Mouse (Mus musculus) forebrain, postnatal 0 days (tissue): Measurements from ENCODE around the gene Taf1. TPM values are rescaled to one million over a fixed set of nuclear protein-coding genes. Genes with fewer than 3 reads are reported as not detected.

Experiments
- ATAC-seq: fragments of 200-750 bp; cut with Nextera tagmentation; 2 replicates; pipeline ENCODE4 v1.8.0; 2017; ENCODE audit warnings: mild to moderate bottlenecking, moderate library complexity
- DNase-seq: peaks from one replicate; pipeline ENCODE4 v3.0.0-alpha.2; 2015
- H3K27ac ChIP-seq: fragments of 300-500 bp; sonication (generic); 2 replicates; pipeline ENCODE4 v1.5.1; 2014; ENCODE audit warnings: low read depth, mild to moderate bottlenecking, antibody characterized with exemption, low read length, moderate library complexity, mixed read lengths
- H3K27me3 ChIP-seq: fragments of 300-500 bp; sonication (generic); 2 replicates; pipeline ENCODE4 v1.6.1; 2014; ENCODE audit warnings: mild to moderate bottlenecking, low read length, mixed read lengths; ENCODE audit not compliant: insufficient read depth
- H3K36me3 ChIP-seq: fragments of 300-500 bp; sonication (generic); 2 replicates; pipeline ENCODE4 v1.6.1; 2014; ENCODE audit warnings: mild to moderate bottlenecking, moderate library complexity; ENCODE audit not compliant: insufficient read depth
- H3K4me1 ChIP-seq: fragments of 300-500 bp; sonication (generic); 2 replicates; pipeline ENCODE4 v1.6.1; 2014; ENCODE audit warnings: antibody characterized with exemption; ENCODE audit not compliant: insufficient read depth
- H3K4me2 ChIP-seq: fragments of 300-500 bp; sonication (generic); 2 replicates; pipeline ENCODE4 v1.6.1; 2014; ENCODE audit warnings: low read depth, mild to moderate bottlenecking, moderate library complexity
- H3K4me3 ChIP-seq: fragments of 300-500 bp; sonication (generic); 2 replicates; pipeline ENCODE4 v1.5.1; 2014; ENCODE audit warnings: low read depth, low read length, mixed read lengths
- H3K9ac ChIP-seq: fragments of 300-500 bp; sonication (generic); 2 replicates; pipeline ENCODE4 v1.6.1; 2014; ENCODE audit warnings: mild to moderate bottlenecking
- H3K9me3 ChIP-seq: fragments of 300-500 bp; sonication (generic); 2 replicates; pipeline ENCODE4 v1.6.1; 2016; ENCODE audit warnings: low read length
- CTCF ChIP-seq: sonication (generic); IDR thresholded peaks from 2 replicates; pipeline ENCODE4 v1.5.1; 2016; ENCODE audit warnings: antibody characterized with exemption, control low read depth, low read depth
- WGBS: fragments of 180-500 bp; shearing (Covaris S2); extraction: QIAGEN DNeasy Blood & Tissue Kit; methylation state at CpG from one replicate; pipeline ENCODE4 v1.1.7; 2014; 5-methylcytosine and 5-hydroxymethylcytosine counted together
- polyA plus RNA-seq: library from polyadenylated mRNA; unstranded; fragments of >200 nt; fragmentation: Nextera tagmentation; extraction: Ambion mirVana; gene quantifications from 2 replicates; pipeline ENCODE4 v1.2.1, GENCODE M21; 2015
- total RNA-seq: library from RNA; depleted of rRNA; stranded (reverse); fragments of >200 nt; gene quantifications from 2 replicates; pipeline ENCODE4 v1.2.3, GENCODE M21; 2014

Gene Taf1
- total and polyA plus RNA-seq, 2 experiments from 2014 or later = 12.2 to 44.8 TPM

DNA sequence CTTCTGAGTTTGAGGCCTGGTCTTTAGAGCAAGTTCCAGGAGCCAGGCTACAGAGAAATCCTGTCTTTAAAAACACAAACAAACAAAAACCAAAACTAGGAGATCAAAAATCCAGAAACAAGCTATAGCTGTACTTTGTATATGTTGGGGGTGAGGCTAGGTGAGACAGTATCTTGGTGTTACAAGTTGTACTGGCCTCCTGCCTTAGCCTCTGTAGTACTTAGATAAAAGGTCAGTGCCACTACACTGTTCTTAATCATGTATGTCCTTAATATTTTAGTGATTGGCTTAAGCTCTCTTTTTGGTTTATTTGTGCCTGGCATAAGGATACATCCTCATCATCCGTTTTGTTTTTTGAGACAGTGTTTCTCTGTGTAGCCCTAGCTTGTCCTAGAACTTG is 52.9 kb downstream of the Taf1 start:
- Histone ChIP-seq H3K27me3 (no peaks in the 10 kb centered on the region), H3K4me3 (no peak overlapping the region), H3K36me3 (0 out of 2 replicates have a peak, but pooled peaks cover under 1% of the 10 kb centered on the region), H3K9ac (no peak overlapping the region), H3K4me2 (no peak overlapping the region), H3K4me1 (no peaks in the 10 kb centered on the region), H3K9me3 (no peaks in the 10 kb centered on the region), H3K27ac (no peak overlapping the region)
- no peak for TF ChIP-seq CTCF
- no peak for DNase-seq
- WGBS = 90% methylated on average over 1 of the region's 1 CpGs
- no peak for ATAC-seq

DNA sequence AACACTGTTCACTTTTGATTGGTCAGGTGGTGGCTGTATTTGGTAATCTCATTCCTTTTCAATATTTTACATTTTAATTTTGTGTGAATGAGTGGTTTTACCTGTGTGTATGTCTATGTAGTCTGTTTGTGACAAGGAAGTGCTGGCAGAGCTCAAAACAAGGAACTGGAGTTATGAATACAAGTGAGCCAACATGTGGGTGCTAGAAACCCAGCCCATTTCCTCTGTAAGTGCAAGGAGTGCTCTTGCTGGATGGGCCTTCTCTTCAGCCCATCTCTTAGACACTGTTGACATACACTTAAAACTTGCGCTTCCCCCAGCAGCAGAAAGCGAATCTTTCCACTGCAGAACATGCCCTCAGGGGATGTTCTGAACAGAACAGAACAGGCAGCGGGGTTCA is 83.6 kb downstream of the Taf1 start:
- Histone ChIP-seq H3K4me1 (no peaks in the 10 kb centered on the region), H3K9me3 (no peaks in the 10 kb centered on the region), H3K27me3 (no peaks in the 10 kb centered on the region), H3K27ac (no peak overlapping the region), H3K36me3 (no peaks in the 10 kb centered on the region), H3K4me3 (no peak overlapping the region), H3K4me2 (no peak overlapping the region), H3K9ac (no peak overlapping the region)
- ATAC-seq (no peak), DNase-seq (no peak)
- TF ChIP-seq CTCF = no peak
- 92% methylated on average over 3 of the region's 3 CpGs for WGBS

- no peak overlapping the region for H3K4me3 ChIP-seq
These were observed 85.4 kb downstream of the Taf1 start for GRCm38 (mm10) chrX:101617889-101618288.

GRCm38 (mm10) chrX:101620317-101620716 is 87.8 kb downstream of the Taf1 start:
- DNase-seq = no peak
- no peak overlapping the region for H3K4me3 ChIP-seq
- ATAC-seq = no peak
- no peak overlapping the region for H3K27ac ChIP-seq
- no peaks in the 10 kb centered on the region for H3K36me3 ChIP-seq
- no peak overlapping the region for H3K9ac ChIP-seq
- no peaks in the 10 kb centered on the region for H3K9me3 ChIP-seq
- H3K4me2 ChIP-seq = no peak overlapping the region
- 58% methylated on average over 6 of the region's 6 CpGs for WGBS
- no peaks in the 10 kb centered on the region for H3K27me3 ChIP-seq
- no peak for TF ChIP-seq CTCF
- no peaks in the 10 kb centered on the region for H3K4me1 ChIP-seq

More at GRCm38 (mm10) chrX:101617889-101618288, 85.4 kb downstream of the Taf1 start:
- Histone ChIP-seq H3K9me3 (no peaks in the 10 kb centered on the region), H3K27me3 (no peaks in the 10 kb centered on the region), H3K9ac (no peak overlapping the region), H3K4me2 (no peak overlapping the region), H3K4me1 (no peaks in the 10 kb centered on the region), H3K27ac (no peak overlapping the region), H3K36me3 (no peaks in the 10 kb centered on the region)
- no peak for TF ChIP-seq CTCF
- DNase-seq (no peak), ATAC-seq (no peak)
- WGBS = 72% methylated on average over 10 of the region's 10 CpGs

- Histone ChIP-seq H3K27me3 (no peaks in the 10 kb centered on the region), H3K9me3 (no peaks in the 10 kb centered on the region), H3K27ac (no peak overlapping the region), H3K36me3 (no peaks in the 10 kb centered on the region), H3K4me1 (no peaks in the 10 kb centered on the region), H3K9ac (no peak overlapping the region), H3K4me3 (no peak overlapping the region), H3K4me2 (no peak overlapping the region)
- 54% methylated on average over 3 of the region's 3 CpGs for WGBS
- DNase-seq = no peak
- ATAC-seq = no peak
- no peak for TF ChIP-seq CTCF
These were observed 90.0 kb downstream of the Taf1 start for GRCm38 (mm10) chrX:101622539-101622938.

DNA sequence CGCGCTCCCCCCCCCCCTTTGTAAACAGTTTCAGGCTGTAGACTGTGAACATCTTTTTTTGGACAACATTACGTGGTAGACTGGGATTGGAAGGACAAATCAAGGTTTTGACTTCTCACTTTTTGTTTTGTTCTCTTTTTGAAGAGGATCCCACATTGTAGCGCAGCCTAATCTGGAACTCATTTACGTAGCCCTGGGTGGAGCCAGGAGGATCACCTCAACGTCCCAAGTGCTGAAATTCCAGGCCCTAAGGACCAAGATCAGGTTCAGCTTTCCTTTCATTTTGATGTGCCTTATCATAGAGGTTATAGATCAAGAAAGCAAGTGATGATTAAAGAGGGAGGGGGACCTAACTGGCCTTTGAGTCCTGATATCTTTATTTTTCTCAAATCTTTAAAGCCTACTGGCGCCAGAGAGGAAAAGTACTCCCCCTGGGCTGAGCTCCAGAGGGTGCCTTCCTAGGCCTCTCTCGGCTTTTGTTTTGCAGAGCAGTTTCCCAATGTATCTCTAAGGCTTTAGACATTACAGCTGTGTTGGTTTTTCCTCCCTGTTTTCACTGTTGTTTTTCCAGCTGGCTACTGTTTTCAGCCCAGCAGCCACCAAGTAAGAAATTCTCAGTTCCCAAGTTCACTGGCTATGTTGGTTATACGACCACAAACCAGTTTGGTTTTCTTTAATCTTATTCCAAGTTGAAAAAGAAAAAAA is 104.4 kb downstream of the Taf1 start:
- Histone ChIP-seq H3K4me1 (no peaks in the 10 kb centered on the region), H3K9ac (no peak overlapping the region), H3K27ac (no peak overlapping the region), H3K9me3 (no peaks in the 10 kb centered on the region), H3K27me3 (no peaks in the 10 kb centered on the region), H3K4me2 (no peak overlapping the region), H3K4me3 (no peak overlapping the region), H3K36me3 (no peaks in the 10 kb centered on the region)
- TF ChIP-seq CTCF = no peak
- 40% methylated on average over 7 of the region's 9 CpGs for WGBS
- ATAC-seq = no peak
- no peak for DNase-seq

DNA sequence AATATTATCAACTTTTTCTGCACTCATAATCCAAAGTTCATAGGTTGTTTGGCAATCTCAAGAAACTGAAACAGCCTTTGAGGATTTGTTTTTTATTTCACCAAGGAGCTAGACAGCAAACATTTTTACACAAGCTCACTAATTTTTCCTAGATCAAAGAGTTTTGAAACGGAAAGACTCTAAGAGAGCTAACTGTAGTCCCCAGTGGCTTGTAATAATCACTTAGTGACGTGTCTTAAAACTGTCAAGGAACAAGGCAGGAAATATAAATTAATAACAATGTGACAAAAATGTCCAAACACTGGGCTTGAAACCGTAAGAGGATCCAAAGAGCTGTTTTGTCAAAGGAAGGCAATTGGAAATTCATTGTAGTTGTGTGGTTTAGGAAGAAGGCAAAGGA is 106.3 kb downstream of the Taf1 start:
- ATAC-seq = no peak
- WGBS = 33% methylated on average over 3 of the region's 3 CpGs

More for the DNA sequence above, 106.3 kb downstream of the Taf1 start:
- no peak for DNase-seq
- Histone ChIP-seq H3K4me2 (peak overlapping the region; percentile 45), H3K27me3 (no peaks in the 10 kb centered on the region), H3K4me1 (no peaks in the 10 kb centered on the region), H3K36me3 (no peaks in the 10 kb centered on the region), H3K4me3 (peak overlapping the region; percentile 61), H3K9me3 (no peaks in the 10 kb centered on the region), H3K9ac (no peak overlapping the region), H3K27ac (peak overlapping the region; percentile 92; the same call in 1 of the 2 replicates)
- no peak for TF ChIP-seq CTCF
